Mouse (Mus musculus): Measurements from ENCODE around the gene Gpc6.

The Gpc6 gene

GRCm38 (mm10) chr14:117572213-117572612, 647.1 kb downstream of the Gpc6 start:
- in situ Hi-C loops (cut with MboI; ENCODE audit: low sequenced_read_pairs), result no loop called here

GRCm38 (mm10) chr14:117574216-117574615, 649.1 kb downstream of the Gpc6 start:
- in situ Hi-C loops (cut with MboI; ENCODE audit: low sequenced_read_pairs), result no loop called here

- in situ Hi-C loops (cut with MboI; ENCODE audit: low sequenced_read_pairs), result no loop called here
Measured at GRCm38 (mm10) chr14:117581740-117582139, 656.6 kb downstream of the Gpc6 start.

GRCm38 (mm10) chr14:117599758-117600157, 674.6 kb downstream of the Gpc6 start:
- in situ Hi-C loops (cut with MboI; ENCODE audit: low sequenced_read_pairs), result no loop called here

- in situ Hi-C loops (cut with MboI; ENCODE audit: low sequenced_read_pairs), result no loop called here
Measured at GRCm38 (mm10) chr14:117603837-117604236, 678.7 kb downstream of the Gpc6 start.

GRCm38 (mm10) chr14:117605750-117606149, 680.6 kb downstream of the Gpc6 start:
- in situ Hi-C loops (cut with MboI; ENCODE audit: low sequenced_read_pairs), result no loop called here

GRCm38 (mm10) chr14:117611113-117611512, 686.0 kb downstream of the Gpc6 start:
- in situ Hi-C loops (cut with MboI; ENCODE audit: low sequenced_read_pairs), result no loop called here

- in situ Hi-C loops (cut with MboI; ENCODE audit: low sequenced_read_pairs), result no loop called here
Measured at GRCm38 (mm10) chr14:117625100-117625710, 700.1 kb downstream of the Gpc6 start.

GRCm38 (mm10) chr14:117634238-117634940, 709.3 kb downstream of the Gpc6 start:
- in situ Hi-C loops (cut with MboI; ENCODE audit: low sequenced_read_pairs), result no loop called here

GRCm38 (mm10) chr14:117641853-117642252, 716.7 kb downstream of the Gpc6 start:
- in situ Hi-C loops (cut with MboI; ENCODE audit: low sequenced_read_pairs), result no loop called here

- in situ Hi-C loops (cut with MboI; ENCODE audit: low sequenced_read_pairs), result no loop called here
Measured at GRCm38 (mm10) chr14:117643069-117643468, 718.0 kb downstream of the Gpc6 start.

GRCm38 (mm10) chr14:117648199-117648960, 723.3 kb downstream of the Gpc6 start:
- in situ Hi-C loops (cut with MboI; ENCODE audit: low sequenced_read_pairs), result no loop called here

GRCm38 (mm10) chr14:117650141-117650540, 725.0 kb downstream of the Gpc6 start:
- in situ Hi-C loops (cut with MboI; ENCODE audit: low sequenced_read_pairs), result no loop called here

GRCm38 (mm10) chr14:117651271-117651670, 726.2 kb downstream of the Gpc6 start:
- in situ Hi-C loops (cut with MboI; ENCODE audit: low sequenced_read_pairs), result no loop called here

- in situ Hi-C loops (cut with MboI; ENCODE audit: low sequenced_read_pairs), result no loop called here
Measured at GRCm38 (mm10) chr14:117651938-117652337, 726.8 kb downstream of the Gpc6 start.

- in situ Hi-C loops (cut with MboI; ENCODE audit: low sequenced_read_pairs), result no loop called here
Measured at GRCm38 (mm10) chr14:117655382-117655781, 730.3 kb downstream of the Gpc6 start.

GRCm38 (mm10) chr14:117659198-117659761, 734.2 kb downstream of the Gpc6 start:
- in situ Hi-C loops (cut with MboI; ENCODE audit: low sequenced_read_pairs), result no loop called here

- in situ Hi-C loops (cut with MboI; ENCODE audit: low sequenced_read_pairs), result no loop called here
Measured at GRCm38 (mm10) chr14:117662261-117662660, 737.1 kb downstream of the Gpc6 start.

GRCm38 (mm10) chr14:117664796-117665195, 739.7 kb downstream of the Gpc6 start:
- in situ Hi-C loops (cut with MboI; ENCODE audit: low sequenced_read_pairs), result no loop called here

GRCm38 (mm10) chr14:117666126-117666525, 741.0 kb downstream of the Gpc6 start:
- in situ Hi-C loops (cut with MboI; ENCODE audit: low sequenced_read_pairs), result no loop called here

GRCm38 (mm10) chr14:117673541-117673940, 748.4 kb downstream of the Gpc6 start:
- in situ Hi-C loops (cut with MboI; ENCODE audit: low sequenced_read_pairs), result no loop called here
